Mouse (Mus musculus): Measurements from ENCODE around the gene Mlana.

GRCm38 (mm10) chr19:29661974-29662580 lies 35.5 kb upstream of the Mlana start:
- TF ChIP-seq POLR2AphosphoS5 (IDR thresholded peaks at IDR 0.05; ENCODE audit: insufficient replicate concordance, low read depth, low read length) = no peak
- TF ChIP-seq CTCF (IDR thresholded peaks at IDR 0.05; ENCODE audit: low read depth, low read length) = no peak
- no peak for TF ChIP-seq GATA2 (IDR thresholded peaks at IDR 0.05; ENCODE audit: borderline replicate concordance, low read depth, low read length)
